Mouse (Mus musculus): Measurements from ENCODE around the gene Cdc42bpb. TPM values are rescaled to one million over a fixed set of nuclear protein-coding genes. Genes with fewer than 3 reads are reported as not detected.
A peak's percentile ranks its signal among the peaks of the same experiment; 100 is the strongest.

Gene Cdc42bpb
- polyA plus RNA-seq (2016; fragmentation: Nextera tagmentation; extraction: Ambion mirVana): 39.4 and 40.5 TPM in 2 replicates

DNA sequence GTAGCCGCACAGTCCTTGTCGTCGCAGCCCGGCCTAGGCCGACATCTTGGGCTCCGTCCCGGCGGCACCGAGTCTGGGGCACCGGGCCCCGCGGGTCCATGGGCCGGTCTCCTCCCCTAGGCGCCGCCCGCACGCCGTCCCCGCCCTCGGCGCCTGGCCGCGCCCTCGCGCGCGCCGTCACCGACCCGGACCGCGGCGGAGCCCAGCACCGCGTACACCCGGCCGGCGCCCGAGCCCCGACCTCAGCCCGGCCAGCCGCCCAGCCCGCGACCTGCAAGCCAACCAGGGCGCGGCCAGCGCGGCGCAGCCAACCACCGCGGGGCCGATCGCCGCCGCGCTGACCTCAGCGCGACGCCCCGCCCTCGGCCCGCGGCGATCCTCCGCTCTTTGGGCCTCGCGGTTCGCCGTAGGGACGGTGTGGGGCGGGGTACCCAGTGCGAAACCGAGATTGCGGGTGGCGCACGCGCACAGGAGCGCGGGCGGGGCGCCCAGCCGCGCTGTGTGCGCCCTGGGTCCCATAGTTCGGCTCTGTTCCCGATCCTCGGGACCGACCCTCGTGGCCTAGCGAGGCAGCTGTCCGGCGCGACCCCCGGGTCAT, at the start of gene Cdc42bpb:
Gene Cdc42bpb (minus strand): TSS at position 343 of the 598 bp plus-strand sequence.
- Histone ChIP-seq H3K36me3 (no peaks in the 10 kb centered on the region), H3K27me3 (peaks cover 10% of the 10 kb centered on the region), H3K9me3 (no peaks in the 10 kb centered on the region), H3K9ac (replicated peaks) (peak within 1 kb of the TSS; percentile 95), H3K4me1 (peaks cover 29% of the 10 kb centered on the region), H3K4me3 (peak within 1 kb of the TSS; percentile 98), H3K4me2 (replicated peaks) (peak within 1 kb of the TSS; percentile 87), H3K27ac (replicated peaks) (peak within 1 kb of the TSS; percentile 91)
- WGBS: under 1% methylated on average over 42 of the region's 94 CpGs
- peak; percentile 95 for ATAC-seq (ENCODE audit: low FRiP score, low read depth)

GRCm38 (mm10) chr12:111425789-111426460, 48.4 kb upstream of the Cdc42bpb start:
- no peaks in the 10 kb centered on the region for H3K36me3 ChIP-seq
- H3K4me2 ChIP-seq (replicated peaks): no peak overlapping the region
- peaks cover 99% of the 10 kb centered on the region for H3K27me3 ChIP-seq
- H3K9ac ChIP-seq (replicated peaks): no peak overlapping the region
- H3K27ac ChIP-seq (replicated peaks): no peak overlapping the region
- 20% methylated on average over 29 of the region's 29 CpGs for WGBS
- H3K9me3 ChIP-seq: no peaks in the 10 kb centered on the region
- peaks cover 22% of the 10 kb centered on the region for H3K4me1 ChIP-seq
- no peak for ATAC-seq (ENCODE audit: low FRiP score, low read depth)
- no peak overlapping the region for H3K4me3 ChIP-seq

DNA sequence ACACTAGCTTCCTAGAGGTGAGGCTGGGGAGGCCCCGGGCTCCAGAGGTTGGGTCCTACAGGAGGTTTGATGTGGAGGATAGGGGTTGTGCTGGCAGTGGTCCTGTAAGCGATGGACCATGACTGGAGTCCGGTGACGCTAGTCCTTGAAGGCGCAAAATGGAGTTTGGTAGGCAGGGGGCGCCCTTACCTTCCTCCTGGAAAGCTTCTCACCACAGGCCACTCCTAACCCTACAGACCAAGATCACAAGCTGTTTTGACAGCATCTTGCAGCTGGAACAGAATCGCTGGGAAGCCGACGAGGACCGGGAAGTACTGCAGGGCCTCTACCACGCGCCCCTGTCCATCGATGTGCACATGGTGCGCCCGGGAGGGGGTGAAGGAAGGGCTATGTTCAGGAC, 47.7 kb upstream of the Cdc42bpb start:
- H3K9me3 ChIP-seq: no peaks in the 10 kb centered on the region
- no peaks in the 10 kb centered on the region for H3K36me3 ChIP-seq
- WGBS: 5% methylated on average over 15 of the region's 15 CpGs
- no peak overlapping the region for H3K27ac ChIP-seq (replicated peaks)
- H3K9ac ChIP-seq (replicated peaks): no peak overlapping the region
- no peak overlapping the region for H3K4me2 ChIP-seq (replicated peaks)
- ATAC-seq (ENCODE audit: low FRiP score, low read depth): peak; percentile 39
- H3K4me3 ChIP-seq: no peak overlapping the region
- peaks cover 98% of the 10 kb centered on the region for H3K27me3 ChIP-seq
- peaks cover 20% of the 10 kb centered on the region for H3K4me1 ChIP-seq

DNA sequence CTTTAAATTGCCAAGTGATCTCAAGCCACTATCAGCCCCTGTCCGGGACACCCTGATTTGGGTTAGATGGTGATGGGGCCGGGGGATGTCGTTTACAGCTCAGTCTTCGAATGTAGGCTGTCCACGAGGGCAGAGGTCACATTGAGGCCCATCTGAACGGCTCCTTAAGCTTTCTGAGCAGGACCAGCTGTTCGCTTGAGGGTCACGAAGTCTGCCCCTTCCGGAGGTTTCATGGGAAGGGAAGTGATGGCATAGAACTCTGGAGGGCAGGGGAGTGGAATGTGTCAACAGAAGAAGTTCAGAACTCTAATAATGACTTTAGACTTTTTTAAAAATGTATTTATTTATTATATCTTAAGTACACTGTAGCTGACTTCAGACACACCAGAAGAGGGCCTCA, 47.0 kb upstream of the Cdc42bpb start:
- no peak overlapping the region for H3K4me3 ChIP-seq
- no peak overlapping the region for H3K27ac ChIP-seq (replicated peaks)
- no peaks in the 10 kb centered on the region for H3K36me3 ChIP-seq
- peaks cover 13% of the 10 kb centered on the region for H3K4me1 ChIP-seq
- peaks cover 98% of the 10 kb centered on the region for H3K27me3 ChIP-seq
- H3K9ac ChIP-seq (replicated peaks): no peak overlapping the region
- WGBS: 16% methylated on average over 9 of the region's 9 CpGs
- no peaks in the 10 kb centered on the region for H3K9me3 ChIP-seq
- no peak overlapping the region for H3K4me2 ChIP-seq (replicated peaks)
- no peak for ATAC-seq (ENCODE audit: low FRiP score, low read depth)

GRCm38 (mm10) chr12:111423570-111424129, 46.1 kb upstream of the Cdc42bpb start:
- peak overlapping the region; percentile 2 for H3K4me3 ChIP-seq
- H3K27ac ChIP-seq (replicated peaks): no peak overlapping the region
- no peak overlapping the region for H3K9ac ChIP-seq (replicated peaks)
- WGBS: 2% methylated on average over 43 of the region's 43 CpGs
- H3K27me3 ChIP-seq: peaks cover 98% of the 10 kb centered on the region
- peak overlapping the region; percentile 37 for H3K4me2 ChIP-seq (replicated peaks)
- no peaks in the 10 kb centered on the region for H3K36me3 ChIP-seq
- ATAC-seq (ENCODE audit: low FRiP score, low read depth): no peak
- no peaks in the 10 kb centered on the region for H3K9me3 ChIP-seq
- H3K4me1 ChIP-seq: peaks cover 7% of the 10 kb centered on the region

DNA sequence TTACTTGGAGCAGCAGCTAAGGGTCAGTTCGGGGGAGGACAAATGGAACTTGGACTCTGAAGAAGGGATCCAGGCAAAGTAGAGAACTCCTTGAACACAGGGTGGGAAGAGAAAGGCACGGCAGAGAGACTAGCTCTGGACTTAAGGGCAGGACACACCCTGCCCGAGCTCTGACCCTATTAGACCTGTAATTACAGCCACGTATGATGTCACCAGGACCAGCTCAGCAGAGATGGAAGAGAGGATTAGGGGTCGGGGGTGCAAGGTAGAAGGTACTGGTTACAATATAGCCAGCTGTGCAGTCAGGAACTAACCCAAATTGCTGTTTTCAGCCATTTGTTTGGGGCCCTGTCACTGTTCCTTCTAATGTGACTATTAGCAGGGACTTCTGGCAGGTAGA, 45.3 kb upstream of the Cdc42bpb start:
- H3K27me3 ChIP-seq: peaks cover 96% of the 10 kb centered on the region
- H3K36me3 ChIP-seq: no peaks in the 10 kb centered on the region
- H3K4me3 ChIP-seq: no peak overlapping the region
- no peak overlapping the region for H3K9ac ChIP-seq (replicated peaks)
- no peaks in the 10 kb centered on the region for H3K9me3 ChIP-seq
- ATAC-seq (ENCODE audit: low FRiP score, low read depth): no peak
- H3K27ac ChIP-seq (replicated peaks): no peak overlapping the region
- peaks cover 4% of the 10 kb centered on the region; the same call in 1 of the 2 replicates for H3K4me1 ChIP-seq
- WGBS: 35% methylated on average over 5 of the region's 5 CpGs
- H3K4me2 ChIP-seq (replicated peaks): no peak overlapping the region

DNA sequence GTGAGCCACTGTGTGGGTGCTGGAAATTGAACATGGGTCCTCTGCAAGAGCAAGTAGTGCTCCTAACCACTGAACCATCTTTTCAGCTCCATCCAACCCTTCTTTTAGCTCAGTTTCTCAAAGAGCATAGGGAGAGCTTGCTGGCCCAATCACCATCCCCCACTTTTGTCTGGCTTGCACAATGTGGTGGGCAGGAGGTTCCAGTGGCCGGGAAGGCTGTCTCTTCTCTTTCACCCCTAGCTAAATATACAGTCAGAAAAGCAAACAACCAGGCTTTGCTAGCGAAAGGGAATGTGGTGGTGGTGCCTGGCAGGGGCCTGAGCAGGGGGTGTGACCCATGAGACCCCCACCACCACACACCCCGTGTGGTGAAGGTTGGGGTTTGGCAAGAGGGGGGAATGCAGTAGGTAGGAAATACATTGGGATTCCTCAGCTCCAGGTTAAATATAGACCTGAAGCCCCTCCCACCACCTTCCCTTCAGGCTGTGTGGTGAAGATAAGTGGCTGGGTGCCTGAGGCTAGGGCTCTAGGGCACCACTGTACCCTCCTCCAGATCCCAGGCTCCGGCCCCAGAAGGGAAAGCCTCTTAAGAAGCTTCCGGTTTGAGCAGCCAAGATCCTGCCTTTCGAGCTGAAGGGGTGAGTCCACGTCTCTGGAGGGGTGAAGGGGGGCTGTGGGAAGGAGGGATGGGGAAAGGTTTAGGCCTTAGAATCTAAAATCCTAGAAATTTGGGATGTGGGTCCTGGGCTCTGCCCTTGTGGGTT, 43.6 kb upstream of the Cdc42bpb start:
- H3K4me2 ChIP-seq (replicated peaks): no peak overlapping the region
- 53% methylated on average over 7 of the region's 7 CpGs for WGBS
- H3K9ac ChIP-seq (replicated peaks): no peak overlapping the region
- H3K36me3 ChIP-seq: no peaks in the 10 kb centered on the region
- ATAC-seq (ENCODE audit: low FRiP score, low read depth): no peak
- no peaks in the 10 kb centered on the region for H3K9me3 ChIP-seq
- H3K4me1 ChIP-seq: peaks cover 18% of the 10 kb centered on the region
- no peak overlapping the region for H3K27ac ChIP-seq (replicated peaks)
- peaks cover 94% of the 10 kb centered on the region for H3K27me3 ChIP-seq
- no peak overlapping the region for H3K4me3 ChIP-seq

DNA sequence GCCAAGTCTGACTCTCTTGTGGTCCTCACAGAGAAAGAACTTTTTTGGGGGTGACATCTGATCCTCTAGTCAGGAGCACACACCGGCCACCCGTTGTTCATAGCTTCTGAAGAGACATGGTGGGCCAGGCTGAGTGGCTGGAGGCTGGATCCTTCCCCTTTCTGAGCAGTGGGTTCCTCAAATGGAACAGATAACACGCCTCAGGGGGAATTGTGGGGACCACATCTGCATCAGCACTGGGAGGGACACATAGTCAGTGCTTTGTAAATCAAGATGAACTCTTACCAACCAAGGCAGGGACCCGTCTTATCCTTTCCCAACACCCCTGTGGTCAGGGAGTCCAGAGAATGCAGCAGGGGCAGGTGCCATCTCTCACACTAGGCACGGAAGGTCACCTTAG, 42.4 kb upstream of the Cdc42bpb start:
- no peak for ATAC-seq (ENCODE audit: low FRiP score, low read depth)
- H3K4me2 ChIP-seq (replicated peaks): no peak overlapping the region
- H3K36me3 ChIP-seq: no peaks in the 10 kb centered on the region
- WGBS: 76% methylated on average over 5 of the region's 5 CpGs
- H3K9ac ChIP-seq (replicated peaks): no peak overlapping the region
- H3K27ac ChIP-seq (replicated peaks): no peak overlapping the region
- no peak overlapping the region for H3K4me3 ChIP-seq
- H3K27me3 ChIP-seq: peaks cover 84% of the 10 kb centered on the region
- peaks cover 18% of the 10 kb centered on the region for H3K4me1 ChIP-seq
- H3K9me3 ChIP-seq: no peaks in the 10 kb centered on the region

DNA sequence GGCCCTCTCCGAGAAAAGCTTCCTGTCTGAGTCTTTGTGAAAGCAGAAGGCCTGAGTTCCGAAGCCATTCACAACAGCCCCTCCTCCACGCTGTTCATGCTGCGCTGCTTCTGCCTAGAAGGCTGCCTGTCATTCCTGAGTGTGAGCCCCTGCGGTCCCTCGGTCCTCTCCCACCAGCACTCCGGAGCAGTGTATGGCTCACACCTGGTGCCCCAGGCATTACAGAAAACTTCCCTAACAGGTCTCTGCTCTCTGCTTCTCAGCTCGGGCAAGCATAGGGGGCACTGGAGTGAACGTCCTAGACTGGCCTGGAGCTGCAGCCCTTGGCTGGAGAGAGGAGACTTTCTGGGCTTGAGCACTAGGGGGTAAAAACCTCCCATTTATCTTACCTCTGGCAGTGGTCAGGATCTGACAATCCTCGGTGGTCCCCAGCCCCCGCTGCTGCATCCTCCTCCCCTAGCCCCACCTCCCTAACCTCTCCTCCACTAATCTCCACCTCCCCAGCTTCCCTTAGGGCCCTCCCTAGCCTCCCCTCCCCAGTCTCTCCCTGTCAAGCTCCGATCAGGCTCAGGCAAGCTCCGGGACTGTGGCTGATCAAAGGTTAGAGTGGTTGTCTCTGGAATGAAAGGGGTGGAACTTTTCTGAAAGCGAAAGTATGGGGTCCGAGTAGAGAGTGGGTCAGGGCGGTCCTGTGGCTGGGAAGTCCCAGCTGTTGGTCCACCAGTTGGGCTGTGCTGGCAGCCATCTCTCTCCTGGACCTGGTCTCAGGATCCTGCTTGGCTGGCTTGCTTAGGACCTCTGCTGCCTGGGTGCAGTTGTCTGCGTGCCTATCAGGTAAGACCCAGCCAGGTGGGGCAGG, 39.6 kb upstream of the Cdc42bpb start, which contains the start of gene Exoc3l4:
Gene Exoc3l4 (plus strand): TSS at position 97 of the 859 bp plus-strand sequence.
- Histone ChIP-seq H3K4me1 (peaks cover 18% of the 10 kb centered on the region), H3K9ac (replicated peaks) (peak within 1 kb of the TSS; percentile 28; the same call in 1 of the 2 replicates), H3K36me3 (no peaks in the 10 kb centered on the region), H3K4me2 (replicated peaks) (peak within 1 kb of the TSS; percentile 53), H3K27ac (replicated peaks) (0 out of 2 replicates have a peak within 1 kb of the TSS, but pooled peaks have one; percentile 10), H3K27me3 (peaks cover 60% of the 10 kb centered on the region), H3K9me3 (no peaks in the 10 kb centered on the region), H3K4me3 (peak within 1 kb of the TSS; percentile 20)
- peak; percentile 65 for ATAC-seq (ENCODE audit: low FRiP score, low read depth)
- 3% methylated on average over 17 of the region's 17 CpGs for WGBS

- under 1% methylated on average over 21 of the region's 21 CpGs for WGBS
- H3K4me1 ChIP-seq: peaks cover 32% of the 10 kb centered on the region
- H3K4me2 ChIP-seq (replicated peaks): peak overlapping the region; percentile 49
- H3K27ac ChIP-seq (replicated peaks): no peak overlapping the region
- H3K36me3 ChIP-seq: no peaks in the 10 kb centered on the region
- 0 out of 2 replicates have a peak overlapping the region, but pooled peaks have one; percentile 12 for H3K9ac ChIP-seq (replicated peaks)
- no peaks in the 10 kb centered on the region for H3K9me3 ChIP-seq
- peaks cover 57% of the 10 kb centered on the region for H3K27me3 ChIP-seq
- H3K4me3 ChIP-seq: peak overlapping the region; percentile 31
- ATAC-seq (ENCODE audit: low FRiP score, low read depth): peak; percentile 72
These were observed 35.8 kb upstream of the Cdc42bpb start for GRCm38 (mm10) chr12:111413300-111413699.
